Mouse (Mus musculus): ENCODE measurements around the gene Tbcd.
A peak's percentile ranks its signal among the peaks of the same experiment; 100 is the strongest.

Tbcd gene

DNA sequence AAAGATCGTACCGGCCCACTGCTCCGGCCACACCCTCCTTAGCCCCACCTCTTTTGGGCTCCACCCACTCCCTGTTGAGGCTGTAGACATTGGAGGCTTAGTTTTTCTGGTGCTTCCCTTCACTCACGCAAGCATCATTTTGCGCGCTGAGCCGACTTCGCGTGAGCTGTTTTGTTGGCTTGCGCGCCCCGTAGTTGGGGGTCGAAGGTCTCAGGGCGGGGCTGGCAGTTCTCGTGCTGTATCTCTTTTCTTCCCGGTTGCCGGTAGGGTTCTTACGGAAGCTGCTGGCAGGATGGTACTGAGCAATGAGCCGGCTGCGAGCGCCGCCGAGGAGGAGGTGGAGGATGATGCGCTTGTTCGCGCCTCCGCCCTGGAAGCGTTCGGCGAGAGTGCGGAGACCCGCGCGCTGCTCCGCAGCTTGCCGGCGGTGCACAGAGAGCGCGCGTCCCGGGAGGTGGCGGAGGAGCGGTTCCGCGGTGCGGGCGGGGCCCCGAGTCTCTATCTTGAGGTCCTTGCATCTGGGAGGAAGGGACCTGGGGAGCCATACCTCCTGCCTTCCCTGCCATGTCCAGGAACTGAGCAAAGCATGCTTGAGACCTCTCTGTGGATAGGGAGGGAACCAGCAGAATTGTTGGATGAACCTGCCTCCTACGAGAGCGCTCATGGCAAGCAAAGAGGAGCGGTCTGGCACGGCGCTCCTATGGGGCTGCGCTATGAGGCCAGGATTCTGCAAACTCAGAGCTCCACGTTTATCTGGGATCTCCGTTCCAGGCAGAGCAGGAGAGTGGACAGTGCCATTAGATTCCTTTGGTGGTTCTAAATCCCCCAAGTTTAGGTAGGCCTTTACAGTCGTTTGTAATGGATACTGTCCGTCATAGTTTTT is at the start of gene Tbcd:
Gene Tbcd, plus strand, starts transcription at position 197 of the 883 bp plus-strand sequence.
- peak; percentile 95 for DNase-seq

DNA sequence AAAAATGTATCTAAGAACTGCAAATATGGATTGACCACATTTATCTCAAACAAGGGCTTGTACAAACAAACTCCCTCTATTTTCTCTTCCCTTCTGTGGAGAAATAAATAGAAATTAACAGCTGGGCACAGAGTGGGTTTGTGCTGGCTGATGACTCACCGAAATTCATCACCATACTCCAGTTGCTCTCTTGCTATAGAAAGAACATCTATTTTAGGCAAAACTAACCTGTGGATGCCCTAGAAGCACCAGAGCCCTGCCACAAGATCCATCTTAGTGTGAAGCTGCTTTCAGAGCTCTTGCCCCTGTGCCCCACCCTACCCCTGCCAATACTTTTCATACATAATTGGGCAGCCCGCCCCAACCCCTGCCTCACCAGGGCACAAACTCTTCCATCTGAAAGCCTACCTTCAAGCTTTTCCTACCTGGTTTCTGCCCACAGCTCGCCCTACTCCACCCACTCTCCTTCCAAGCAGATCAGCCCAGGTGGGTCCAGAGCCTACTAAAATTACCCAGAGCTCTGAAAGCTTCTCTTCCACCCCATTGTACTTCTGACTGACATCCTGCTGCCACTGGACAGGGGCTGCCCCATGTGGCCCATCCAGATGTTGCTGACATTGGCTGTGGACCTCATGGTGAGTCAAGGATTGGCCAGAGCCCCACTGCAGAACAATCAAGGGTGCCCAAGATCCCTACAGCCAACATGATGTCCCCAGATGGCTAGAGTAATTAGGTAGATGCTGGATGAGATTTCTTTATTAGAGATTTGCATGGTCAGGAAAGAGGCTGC is 44.2 kb upstream of the Tbcd start:
- DNase-seq: no peak

DNA sequence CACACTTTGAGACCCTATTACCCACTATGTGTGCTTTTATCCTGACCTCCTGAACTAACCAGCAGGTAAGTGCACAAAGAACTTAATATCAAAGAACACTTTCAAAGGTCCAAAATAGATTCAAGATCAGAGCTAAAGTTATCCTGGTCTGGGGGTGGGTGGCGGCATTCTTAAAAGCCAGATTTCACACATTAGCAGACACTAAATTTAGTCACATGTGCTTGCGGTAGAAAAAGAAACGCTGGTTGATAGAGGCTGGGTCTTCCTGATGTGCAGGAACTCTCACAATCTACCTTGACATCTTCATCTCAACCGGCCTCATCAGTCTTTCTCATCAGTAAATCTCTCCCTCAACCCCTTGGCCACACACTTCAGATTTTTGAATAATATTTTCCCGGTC is 37.0 kb upstream of the Tbcd start:
- DNase-seq: no peak

DNA sequence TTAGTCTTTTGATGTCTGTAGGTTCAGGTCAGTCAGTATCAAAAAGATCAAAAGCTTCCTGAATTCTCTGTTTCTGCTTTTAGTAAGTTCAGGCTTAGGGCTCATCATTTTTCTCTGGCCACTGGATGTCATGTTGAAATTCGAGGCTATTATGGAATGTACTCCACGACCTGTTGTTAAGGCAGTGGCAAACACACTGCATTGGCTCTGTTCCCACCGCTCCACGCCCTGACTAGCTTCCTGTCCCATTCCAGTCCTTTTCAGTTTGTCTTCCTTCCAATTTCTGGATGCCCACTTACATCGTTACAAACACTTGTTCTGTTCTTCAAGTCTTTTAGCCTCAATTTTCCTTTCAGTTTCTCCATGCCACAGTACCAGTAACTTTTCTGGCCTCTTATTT is 36.4 kb upstream of the Tbcd start:
- DNase-seq: no peak

DNA sequence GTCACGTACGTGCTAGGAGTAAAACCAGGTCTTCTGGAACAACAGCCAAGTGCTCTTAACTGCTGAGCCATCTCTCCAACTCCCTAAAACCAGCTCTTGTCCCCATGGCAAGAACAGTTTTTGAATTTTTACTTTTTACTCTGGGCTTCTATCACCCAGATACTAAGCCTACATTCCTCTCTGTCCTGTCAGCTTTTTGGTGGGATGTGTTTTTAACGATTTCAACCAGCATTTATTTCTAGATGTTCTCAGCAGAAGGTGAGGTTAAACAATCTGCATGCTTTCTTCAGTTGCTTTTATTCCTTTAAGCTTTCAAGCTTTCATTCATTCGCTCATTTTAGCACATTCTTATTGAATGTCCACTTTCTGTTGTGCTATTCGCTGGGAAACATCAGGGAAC is 33.8 kb upstream of the Tbcd start:
- DNase-seq: no peak

DNA sequence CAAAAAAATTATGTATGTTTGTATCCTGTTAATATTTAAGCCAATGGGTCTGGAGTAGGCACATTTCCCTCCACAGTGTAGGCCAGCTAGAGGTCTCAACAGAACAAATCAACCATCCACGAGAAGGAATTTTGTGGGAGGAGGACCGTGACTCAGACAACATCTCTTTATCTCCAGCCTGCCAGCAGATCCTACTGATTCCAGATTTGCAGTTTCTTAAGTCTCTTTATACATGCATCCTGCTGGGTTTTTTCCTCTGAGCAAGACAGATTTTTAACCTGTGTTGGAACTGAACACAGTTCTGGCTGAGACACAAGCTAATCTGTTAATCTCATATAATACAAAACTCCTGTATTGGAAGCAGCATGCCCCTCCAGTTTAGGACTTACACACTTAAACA is 32.8 kb upstream of the Tbcd start:
- no peak for DNase-seq

DNA sequence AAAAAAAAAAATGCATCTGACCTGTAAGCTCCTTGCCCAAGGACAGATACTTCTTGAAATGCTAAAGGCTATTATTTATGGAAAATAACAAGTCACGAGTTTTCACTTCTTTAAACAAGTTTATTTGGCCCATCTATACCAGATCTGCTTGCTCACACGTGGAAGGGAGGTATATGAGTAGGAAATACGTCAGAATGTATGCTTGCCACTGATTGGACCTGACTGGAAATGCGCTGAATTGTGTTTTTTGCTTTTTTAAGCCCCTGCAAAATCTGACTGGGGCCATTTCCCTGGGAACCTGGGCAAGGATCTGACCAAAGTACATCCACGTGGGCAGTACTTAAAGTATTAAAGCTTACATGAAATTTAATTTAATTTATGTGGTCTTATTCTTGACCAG is 31.4 kb upstream of the Tbcd start:
- no peak for DNase-seq

DNA sequence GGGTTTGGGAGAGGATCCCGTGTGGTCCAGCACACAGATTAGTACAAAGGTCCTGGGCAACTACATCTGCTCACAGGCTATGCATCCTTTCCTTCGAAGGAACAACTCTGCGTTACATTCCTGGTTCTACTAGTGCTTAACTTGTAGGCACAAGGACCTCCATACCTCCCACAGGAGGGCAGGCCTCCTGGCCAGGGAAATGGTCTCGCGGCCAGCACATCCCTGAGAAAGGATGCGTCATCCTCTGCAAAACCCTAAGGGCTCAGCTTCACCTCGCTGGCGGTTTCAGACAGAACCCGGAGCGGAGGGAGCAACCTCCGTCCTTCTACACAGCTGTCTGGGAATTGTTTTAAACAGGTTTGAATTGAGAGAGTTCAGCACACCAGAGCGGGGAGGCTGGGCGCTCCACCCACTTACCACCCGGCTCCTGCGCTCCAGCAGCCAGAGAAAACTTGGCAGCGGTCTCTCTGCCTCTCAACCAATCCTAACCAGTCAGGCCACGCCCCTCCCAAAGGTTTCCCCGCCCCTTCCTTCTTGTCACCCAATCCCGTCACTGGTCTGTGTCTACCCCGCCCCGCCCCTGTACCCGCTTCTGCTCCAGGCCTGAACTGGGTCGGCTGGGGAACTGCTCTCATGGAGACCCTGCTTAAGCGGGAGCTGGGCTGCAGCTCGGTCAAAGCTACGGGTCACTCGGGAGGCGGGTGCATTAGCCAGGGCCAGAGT is 30.8 kb upstream of the Tbcd start, which contains the start of gene Fn3krp:
Gene Fn3krp, plus strand, starts transcription at position 572 of the 723 bp plus-strand sequence.
- peak; percentile 100 for DNase-seq

DNA sequence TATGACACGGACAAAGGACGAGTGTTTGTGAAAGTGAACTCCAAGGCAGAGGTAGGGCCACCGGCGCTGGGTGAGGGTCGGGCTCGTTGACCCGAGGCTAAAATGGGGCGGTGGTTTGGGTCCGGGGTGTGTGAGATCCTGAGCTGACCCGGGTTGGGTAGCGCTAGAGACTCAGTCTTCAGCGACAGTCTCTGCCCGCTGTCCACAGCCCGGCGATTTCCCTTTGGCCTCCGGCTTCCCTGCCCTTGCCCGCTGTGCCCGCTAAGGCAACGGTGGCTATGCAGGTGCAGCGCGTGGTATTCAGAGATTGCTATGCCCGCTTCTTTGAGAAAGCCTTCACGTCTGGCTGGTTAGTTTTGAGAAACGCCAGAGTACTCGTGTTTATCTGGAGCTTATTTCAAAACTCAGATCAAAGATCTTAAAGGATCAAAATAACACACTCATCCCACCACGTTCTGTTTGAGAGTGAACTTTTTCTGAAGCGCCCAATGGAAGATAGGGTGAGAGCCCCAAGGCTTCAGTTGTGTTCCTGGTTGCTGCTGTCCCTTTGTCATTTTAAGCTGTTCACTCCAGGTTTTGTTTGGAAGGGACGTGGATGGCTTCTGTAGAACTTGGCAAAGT is 30.1 kb upstream of the Tbcd start:
- DNase-seq: no peak

DNA sequence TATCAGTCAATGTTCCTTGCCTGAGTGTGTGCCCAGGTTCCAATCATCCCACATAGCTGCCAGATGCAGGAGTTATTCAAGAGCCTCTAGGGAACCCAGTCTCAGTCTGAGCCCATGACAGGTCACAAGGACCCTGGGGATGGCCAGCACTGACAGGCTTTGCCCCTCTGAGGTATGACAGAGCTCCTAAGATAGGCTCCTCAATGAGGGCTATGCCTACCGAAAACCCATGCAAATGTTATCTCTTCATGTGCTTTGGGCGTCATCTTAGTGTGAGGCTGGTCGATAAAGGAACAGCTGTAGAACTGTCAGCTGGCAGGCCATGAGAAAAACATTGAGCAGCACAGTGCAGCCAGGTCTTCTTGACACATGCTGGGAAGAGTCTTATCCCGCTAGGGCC is 18.4 kb upstream of the Tbcd start:
- no peak for DNase-seq

DNA sequence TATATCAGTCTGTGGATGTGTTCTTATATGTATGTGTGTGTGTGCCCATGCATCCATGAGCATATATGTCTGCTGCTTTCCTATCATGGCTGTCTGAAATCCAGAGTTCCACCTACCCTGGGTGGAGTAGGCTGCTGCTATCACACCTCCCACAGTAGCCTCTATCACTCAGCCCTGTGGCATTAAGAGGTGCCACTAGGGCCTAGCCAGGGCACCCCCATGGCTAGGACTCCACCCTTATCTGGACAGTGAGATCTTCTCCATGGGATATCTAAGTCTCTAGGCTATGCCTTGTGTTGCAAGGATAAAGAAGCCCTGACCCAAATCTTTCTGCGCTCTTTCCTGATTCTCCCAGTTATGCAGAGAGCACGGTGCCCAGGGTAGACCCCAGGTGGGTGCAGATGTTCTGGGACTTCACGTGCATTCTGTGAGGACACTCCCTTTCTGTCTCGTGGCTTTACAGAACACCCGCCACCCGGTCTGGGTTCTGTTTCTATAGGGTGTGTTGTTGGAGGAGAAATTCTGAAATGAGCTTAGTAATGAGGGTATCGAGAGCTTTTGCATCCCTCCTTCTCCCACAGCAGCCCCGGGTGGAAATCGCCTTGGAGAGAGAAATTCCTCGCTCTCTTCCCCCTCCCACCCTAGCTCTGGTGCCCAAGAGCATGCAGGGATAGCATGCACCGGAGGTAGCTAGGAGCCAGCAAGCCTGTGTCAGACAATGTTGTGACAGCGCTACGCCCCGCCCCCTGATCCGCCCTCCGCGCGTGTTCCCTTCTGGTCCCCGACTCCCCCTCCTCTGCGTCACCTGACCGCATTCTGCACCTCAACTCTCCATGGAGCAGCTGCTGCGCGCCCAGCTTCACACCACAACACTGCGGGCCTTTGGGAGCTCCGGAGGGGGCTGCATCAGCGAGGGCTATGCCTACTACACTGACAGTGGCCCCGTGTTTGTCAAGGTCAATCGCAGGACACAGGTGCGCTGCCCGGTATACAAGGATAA is 17.3 kb upstream of the Tbcd start, which contains the start of gene Fn3k:
Gene Fn3k, plus strand, starts transcription at position 758 of the 1,000 bp plus-strand sequence.
- DNase-seq: peak; percentile 93

DNA sequence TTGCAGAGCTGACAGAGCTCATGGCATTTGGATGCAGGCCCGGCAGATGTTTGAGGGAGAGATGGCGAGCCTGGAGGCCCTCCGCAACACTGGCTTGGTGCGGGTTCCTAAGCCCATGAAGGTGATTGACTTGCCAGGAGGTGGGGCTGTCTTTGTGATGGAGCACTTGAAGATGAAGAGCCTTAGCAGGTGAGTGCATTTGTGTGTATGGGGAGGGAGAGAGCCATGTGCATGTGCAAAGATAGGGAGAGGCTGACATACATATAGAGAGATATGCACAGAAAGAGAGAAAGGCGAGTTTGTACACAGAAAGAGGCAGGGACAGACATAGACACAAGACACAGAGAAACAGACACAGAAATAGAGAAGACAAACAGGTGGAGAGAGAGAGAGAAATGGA is 14.5 kb upstream of the Tbcd start:
- DNase-seq: no peak

DNA sequence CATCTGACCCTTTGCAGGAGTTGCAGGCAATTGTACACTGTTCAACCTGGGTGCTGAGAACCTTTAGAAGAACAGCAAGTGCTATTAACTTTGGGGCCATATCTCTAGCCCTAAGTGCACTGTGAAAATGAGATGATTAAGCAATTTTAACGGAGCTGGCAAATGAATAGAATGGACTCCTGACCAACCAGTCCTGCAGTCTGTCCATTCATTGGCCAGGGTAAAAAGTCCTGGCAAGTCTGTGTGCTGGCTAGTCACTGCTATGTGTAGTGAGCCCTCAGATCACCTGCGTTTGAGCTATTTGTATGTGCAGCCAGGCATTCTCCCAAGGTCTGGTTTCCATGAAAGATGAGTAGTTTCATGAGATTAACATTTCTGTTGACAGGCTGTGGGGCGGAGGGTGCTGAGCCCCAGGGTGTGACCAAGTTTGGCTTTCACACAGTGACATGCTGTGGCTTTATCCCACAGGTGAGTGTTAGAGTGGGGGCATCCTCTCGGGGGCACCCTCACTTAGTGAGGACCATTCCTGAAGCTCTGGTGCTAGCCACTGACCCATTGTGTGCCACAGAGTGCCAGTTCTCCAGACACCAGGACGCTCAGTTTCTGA is 12.0 kb upstream of the Tbcd start:
- peak; percentile 43 for DNase-seq

DNA sequence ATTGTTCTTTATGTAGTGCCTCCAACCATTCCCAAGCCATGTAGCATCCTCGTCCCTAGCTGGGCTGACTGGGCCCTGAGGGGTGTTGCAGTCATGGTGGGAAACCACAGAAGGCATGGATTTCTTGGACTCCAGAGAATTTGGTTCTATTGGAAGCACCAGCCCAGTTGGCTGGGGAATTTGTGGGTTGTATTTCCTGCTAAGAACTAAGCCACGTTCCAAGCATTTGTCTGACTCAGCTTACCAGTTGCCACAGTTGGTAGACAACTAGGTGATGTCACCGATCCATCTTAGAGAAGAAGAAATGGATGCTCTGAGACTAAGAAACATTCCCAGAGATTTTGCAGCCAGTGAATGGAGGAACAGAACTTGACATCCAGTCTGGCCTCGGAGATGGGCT is 10.1 kb upstream of the Tbcd start:
- no peak for DNase-seq

DNA sequence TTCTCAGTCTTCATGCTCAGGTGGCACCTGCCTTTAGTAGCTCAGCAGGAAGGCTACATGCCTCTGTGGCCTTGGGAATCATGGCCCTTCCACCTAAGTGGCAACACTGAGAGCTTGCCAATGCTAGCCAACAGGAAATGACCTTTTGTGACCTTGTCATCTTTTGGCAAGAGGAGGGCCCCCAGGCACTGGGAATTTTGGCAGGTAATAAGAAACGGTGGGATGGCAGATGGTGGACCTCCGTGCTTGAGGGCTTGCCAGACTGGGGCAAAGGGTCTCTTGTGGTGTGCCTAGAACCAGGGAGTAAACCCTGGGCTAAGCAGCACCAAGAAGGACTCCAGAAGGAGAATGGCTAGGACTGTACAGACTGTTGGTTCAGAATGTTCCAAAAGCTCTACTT is 9.7 kb upstream of the Tbcd start:
- DNase-seq: no peak

DNA sequence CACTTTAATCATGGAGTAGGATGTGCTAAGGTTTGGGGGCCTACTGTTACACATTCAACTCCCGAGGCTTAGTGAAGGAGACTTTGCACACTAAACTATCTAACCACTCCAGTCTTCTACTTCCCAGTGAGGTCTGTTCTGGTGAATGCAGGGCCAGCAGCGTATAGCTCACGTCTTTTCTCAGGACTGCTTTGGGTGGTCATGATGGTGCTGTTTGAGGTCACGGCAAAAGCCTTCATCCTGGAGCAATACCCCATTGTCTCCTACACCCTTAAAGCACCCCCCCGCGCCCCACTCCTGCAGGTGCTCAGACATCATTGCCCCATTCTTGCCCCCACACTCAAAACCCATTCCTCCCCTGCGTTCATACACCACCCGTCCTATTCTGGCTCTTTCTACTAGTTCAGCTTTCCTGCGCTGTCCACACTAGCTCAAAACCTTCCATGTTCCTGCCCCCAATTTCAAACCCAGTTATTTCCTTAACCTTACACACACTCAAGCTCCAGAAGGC is 478 bp upstream of the Tbcd start:
- DNase-seq: no peak

DNA sequence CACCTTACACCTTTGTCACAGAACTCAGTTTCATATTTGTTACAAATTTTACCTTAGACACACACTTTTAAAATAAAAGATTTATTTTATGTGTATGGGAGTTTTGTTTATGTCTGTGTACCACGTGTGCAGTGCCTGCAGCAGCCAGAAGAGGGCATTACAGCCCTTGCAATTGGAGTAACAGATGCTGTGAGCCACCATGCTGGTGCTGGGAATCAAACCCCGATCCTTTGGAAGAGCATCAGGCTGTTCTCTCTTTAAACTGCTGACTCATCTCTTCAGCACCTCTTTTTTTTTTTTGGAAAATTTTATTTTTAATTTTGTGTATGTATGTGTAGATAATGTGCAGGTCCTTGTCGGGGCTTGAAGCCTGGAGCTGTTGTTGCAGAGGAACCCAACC is 6.1 kb downstream of the Tbcd start:
- DNase-seq: no peak

DNA sequence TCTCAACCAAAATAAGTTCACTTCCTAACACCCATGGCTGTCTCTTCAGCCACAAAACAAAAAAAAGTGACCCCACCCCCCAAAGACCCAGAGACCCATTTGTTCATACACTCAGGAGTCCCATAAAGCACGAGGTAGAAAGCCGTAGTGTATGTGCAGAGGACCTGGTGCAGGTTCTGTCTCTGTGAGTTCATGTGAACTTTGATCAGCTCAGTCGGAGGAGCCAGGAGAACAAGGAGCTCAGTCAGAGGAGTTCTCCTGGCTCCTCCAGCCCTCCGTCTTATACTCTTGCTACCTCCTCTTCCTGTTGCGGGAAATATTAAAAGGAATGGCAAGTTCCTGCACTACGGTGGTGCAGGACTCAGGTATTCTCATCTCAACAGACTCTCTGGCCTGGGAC is 15.7 kb downstream of the Tbcd start:
- DNase-seq: no peak

DNA sequence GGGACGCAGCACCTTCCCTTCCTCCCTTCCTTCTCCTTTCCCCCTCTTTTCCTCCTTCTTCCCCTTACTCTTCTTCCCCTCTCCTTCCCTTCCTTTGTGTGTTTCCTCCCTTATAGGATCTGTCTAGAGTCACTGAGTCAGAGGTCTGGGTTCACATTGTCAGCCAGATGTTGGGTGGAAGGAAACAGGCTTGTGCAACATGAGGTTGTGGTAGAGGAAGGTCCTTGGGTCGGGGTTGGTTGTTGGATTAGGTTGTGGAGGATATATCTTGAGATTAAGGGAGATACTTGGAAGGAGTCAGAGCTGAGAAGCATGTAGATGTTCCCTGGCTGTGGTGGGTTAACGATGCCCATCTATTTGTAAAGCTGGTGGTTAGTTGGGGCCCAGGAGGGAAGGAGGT is 23.1 kb downstream of the Tbcd start:
- DNase-seq: no peak

DNA sequence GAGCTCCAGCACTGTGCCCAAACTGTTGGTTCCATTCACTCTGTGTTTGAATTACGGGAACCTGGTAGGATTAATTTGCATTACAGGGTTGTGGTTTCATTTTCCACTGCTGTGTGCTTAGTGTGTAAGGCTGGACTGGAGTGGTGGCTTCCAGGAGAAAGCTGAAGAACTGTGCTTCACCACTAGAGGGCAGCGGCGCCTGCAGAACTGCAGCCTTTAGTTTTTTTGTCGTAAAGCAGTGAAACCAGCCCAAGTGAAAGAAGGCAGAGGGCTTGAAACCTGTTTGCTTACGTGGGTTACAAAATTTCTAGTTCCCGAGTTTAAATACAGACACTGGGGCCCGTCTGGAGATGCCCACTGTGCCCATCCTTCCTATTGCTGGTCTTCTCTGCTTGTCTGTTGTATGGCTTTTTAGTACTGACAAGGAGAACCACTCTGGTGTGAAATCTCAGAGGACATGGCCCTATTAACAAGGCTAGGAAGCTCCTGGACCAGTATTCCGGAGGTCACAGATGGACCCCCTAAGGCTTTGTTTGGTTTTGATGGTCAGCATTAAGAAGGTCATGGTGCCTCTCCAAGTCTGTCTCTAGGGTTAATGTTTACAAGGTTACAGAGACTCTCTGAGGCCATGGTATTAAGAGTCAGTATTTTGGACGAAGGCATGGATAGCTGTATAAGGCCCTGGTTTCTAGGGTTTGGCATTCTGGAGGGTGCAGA is 24.1 kb downstream of the Tbcd start:
- DNase-seq: peak; percentile 79

Data from kidney, postnatal 14 days (tissue).